Mouse (Mus musculus) embryonic facial prominence, embryonic 15.5 days (tissue): ENCODE data around the gene Fam133b. TPM values are rescaled to one million over a fixed set of nuclear protein-coding genes. Genes with fewer than 3 reads are reported as not detected.

ENCODE experiments used
- ATAC-seq: fragments of 200-750 bp; cut with Nextera tagmentation; 2 replicates; pipeline ENCODE4 v1.8.0; 2017; ENCODE audit warnings: low read depth, moderate TSS enrichment; ENCODE audit not compliant: insufficient number of reproducible peaks, low FRiP score, low TSS enrichment
- H3K27ac ChIP-seq: fragments of 300-500 bp; sonication (generic); replicated peaks from 2 replicates; pipeline ENCODE4 v1.5.1; 2015; ENCODE audit warnings: mild to moderate bottlenecking, inconsistent platforms
- H3K27me3 ChIP-seq: fragments of 300-500 bp; sonication (generic); 2 replicates; pipeline ENCODE4 v1.6.1; 2015; ENCODE audit warnings: inconsistent platforms
- H3K36me3 ChIP-seq: fragments of 300-500 bp; sonication (generic); 2 replicates; pipeline ENCODE4 v1.6.1; 2015; ENCODE audit warnings: mild to moderate bottlenecking, inconsistent platforms
- H3K4me1 ChIP-seq: fragments of 300-500 bp; sonication (generic); 2 replicates; pipeline ENCODE4 v1.6.1; 2015; ENCODE audit warnings: inconsistent platforms
- H3K4me2 ChIP-seq: fragments of 300-500 bp; sonication (generic); replicated peaks from 2 replicates; pipeline ENCODE4 v1.6.1; 2015; ENCODE audit warnings: mild to moderate bottlenecking, inconsistent platforms
- H3K4me3 ChIP-seq: fragments of 300-500 bp; sonication (generic); replicated peaks from 2 replicates; pipeline ENCODE4 v1.5.1; 2015; ENCODE audit warnings: mild to moderate bottlenecking, inconsistent platforms
- H3K9ac ChIP-seq: fragments of 300-500 bp; sonication (generic); 2 replicates; pipeline ENCODE4 v1.6.1; 2015; ENCODE audit warnings: inconsistent platforms
- H3K9me3 ChIP-seq: fragments of 300-500 bp; sonication (generic); replicated peaks from 2 replicates; pipeline ENCODE4 v1.6.1; 2016; ENCODE audit warnings: inconsistent platforms
- WGBS: fragments of 180-500 bp; shearing (Covaris S2); methylation state at CpG from one replicate; pipeline ENCODE4 v1.1.7; 2015; 5-methylcytosine and 5-hydroxymethylcytosine counted together
- polyA plus RNA-seq: library from polyadenylated mRNA; unstranded; fragments of >200 nt; fragmentation: Nextera tagmentation; extraction: Ambion mirVana; gene quantifications from 2 replicates; pipeline ENCODE4 v1.2.1, GENCODE M21; 2015

Fam133b gene
- polyA plus RNA-seq: 24.7 and 26.9 TPM in 2 replicates

GRCm38 (mm10) chr5:3543629-3544479 is at the start of gene Fam133b:
TSS of gene Fam133b (plus strand) at chr5:3543833.
- ATAC-seq: peak; percentile 92
- WGBS: under 1% methylated on average over 73 of the region's 80 CpGs
- Histone ChIP-seq H3K4me3 (peak within 1 kb of the TSS; percentile 89), H3K9me3 (no peaks in the 10 kb centered on the region), H3K36me3 (0 out of 2 replicates have a peak, but pooled peaks cover 6% of the 10 kb centered on the region), H3K4me2 (peak within 1 kb of the TSS; percentile 61), H3K27me3 (no peaks in the 10 kb centered on the region), H3K27ac (peak within 1 kb of the TSS; percentile 93), H3K4me1 (peaks cover 14% of the 10 kb centered on the region), H3K9ac (peak within 1 kb of the TSS; percentile 90)

DNA sequence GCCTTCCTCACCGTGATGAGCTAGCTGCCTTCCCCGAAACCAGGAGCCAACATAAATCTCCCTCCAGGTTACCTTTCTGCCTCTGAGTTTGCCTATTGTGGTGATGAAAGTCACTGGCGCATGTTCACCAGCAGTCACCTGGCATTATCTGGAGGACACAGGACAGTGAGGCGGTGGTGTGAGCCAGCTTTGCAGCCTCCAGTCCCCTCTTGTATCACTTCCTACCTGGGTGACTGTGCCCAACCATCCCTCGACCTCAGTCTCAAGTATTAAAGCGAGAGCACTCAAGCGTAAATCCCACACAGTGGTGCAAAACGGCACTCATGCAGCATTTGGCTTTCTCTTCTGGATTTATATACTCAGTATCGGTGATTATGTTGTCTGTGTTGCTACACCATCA is 49.7 kb upstream of the Fam133b start:
- Histone ChIP-seq H3K9ac (no peak overlapping the region), H3K36me3 (no peaks in the 10 kb centered on the region), H3K4me1 (no peaks in the 10 kb centered on the region), H3K9me3 (no peaks in the 10 kb centered on the region), H3K27me3 (no peaks in the 10 kb centered on the region), H3K27ac (no peak overlapping the region), H3K4me3 (no peak overlapping the region), H3K4me2 (no peak overlapping the region)
- WGBS: 89% methylated on average over 9 of the region's 9 CpGs
- ATAC-seq: no peak

DNA sequence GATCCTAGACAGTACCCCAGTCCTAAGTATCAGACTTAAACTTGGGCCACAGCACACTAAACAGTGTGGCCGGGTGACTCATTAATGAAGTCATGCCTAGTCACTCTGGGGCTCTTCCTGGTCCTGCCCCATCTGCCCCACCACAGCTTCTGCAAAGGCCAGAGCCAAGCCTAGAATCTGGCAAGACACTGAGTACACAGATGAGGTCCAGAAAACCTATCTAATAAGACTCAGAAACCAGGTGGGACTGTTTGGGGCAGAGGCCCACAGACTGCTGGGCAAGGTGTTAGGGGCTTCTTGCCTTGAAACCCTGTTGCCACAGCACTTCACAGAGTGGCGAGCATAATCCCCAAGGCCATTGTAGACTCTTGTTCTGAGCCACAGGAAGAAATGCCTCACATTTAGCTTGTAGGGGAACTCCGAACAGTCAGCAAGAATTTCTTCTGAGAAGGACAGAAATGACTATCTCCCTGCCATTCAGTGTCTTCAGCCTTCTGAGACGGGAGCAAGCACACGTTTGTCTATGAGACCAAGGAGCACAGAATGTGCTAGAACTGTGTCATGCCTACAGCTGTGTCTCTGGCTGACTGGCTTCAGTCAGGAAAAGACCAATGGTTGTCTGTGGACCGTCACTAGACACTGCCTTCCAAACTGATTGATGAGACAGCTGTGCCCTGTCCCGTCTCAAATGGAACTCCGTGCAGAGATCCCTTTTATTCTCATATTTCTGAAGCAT is 49.0 kb upstream of the Fam133b start:
- no peak for ATAC-seq
- 79% methylated on average over 8 of the region's 8 CpGs for WGBS
- H3K4me3 ChIP-seq: no peak overlapping the region
- H3K4me2 ChIP-seq: no peak overlapping the region
- no peaks in the 10 kb centered on the region for H3K36me3 ChIP-seq
- no peak overlapping the region for H3K27ac ChIP-seq
- no peaks in the 10 kb centered on the region for H3K4me1 ChIP-seq
- H3K27me3 ChIP-seq: no peaks in the 10 kb centered on the region
- H3K9me3 ChIP-seq: no peaks in the 10 kb centered on the region
- H3K9ac ChIP-seq: no peak overlapping the region

DNA sequence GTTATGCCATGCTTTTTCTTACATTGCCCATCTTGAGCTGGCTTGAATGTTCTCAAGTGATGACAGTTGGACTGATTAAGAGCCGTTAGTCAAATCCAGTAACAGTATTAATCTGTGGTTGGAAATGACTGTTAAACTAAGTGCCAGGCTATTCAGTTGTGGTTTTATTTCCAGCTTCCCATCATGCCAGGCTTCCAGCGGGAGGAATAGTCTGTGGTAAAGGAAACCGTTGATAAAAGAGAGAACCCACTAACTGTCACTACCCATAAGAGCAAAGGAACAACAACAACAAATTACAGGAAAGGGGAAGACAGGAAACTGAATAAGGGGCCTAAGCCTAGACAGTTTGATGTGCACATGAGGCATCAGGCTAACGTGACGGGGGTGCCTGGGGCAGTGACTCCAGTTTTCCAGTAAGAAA is 46.1 kb upstream of the Fam133b start:
- Histone ChIP-seq H3K27me3 (no peaks in the 10 kb centered on the region), H3K36me3 (no peaks in the 10 kb centered on the region), H3K9ac (no peak overlapping the region), H3K27ac (no peak overlapping the region), H3K4me2 (no peak overlapping the region), H3K4me3 (no peak overlapping the region), H3K9me3 (no peaks in the 10 kb centered on the region), H3K4me1 (no peaks in the 10 kb centered on the region)
- no peak for ATAC-seq
- 52% methylated on average over 5 of the region's 5 CpGs for WGBS

- H3K36me3 ChIP-seq: no peaks in the 10 kb centered on the region
- WGBS: 87% methylated on average over 5 of the region's 5 CpGs
These were observed 43.3 kb upstream of the Fam133b start for GRCm38 (mm10) chr5:3500298-3500697.

GRCm38 (mm10) chr5:3500957-3501563 is 42.6 kb upstream of the Fam133b start:
- Histone ChIP-seq H3K27me3 (no peaks in the 10 kb centered on the region), H3K9me3 (no peaks in the 10 kb centered on the region), H3K27ac (no peak overlapping the region), H3K36me3 (no peaks in the 10 kb centered on the region), H3K9ac (no peak overlapping the region), H3K4me2 (no peak overlapping the region), H3K4me1 (no peaks in the 10 kb centered on the region), H3K4me3 (no peak overlapping the region)
- no peak for ATAC-seq
- WGBS: 65% methylated on average over 8 of the region's 8 CpGs

More at GRCm38 (mm10) chr5:3500298-3500697, 43.3 kb upstream of the Fam133b start:
- H3K9me3 ChIP-seq: no peaks in the 10 kb centered on the region
- H3K27ac ChIP-seq: no peak overlapping the region
- H3K4me2 ChIP-seq: no peak overlapping the region
- ATAC-seq: no peak
- H3K4me3 ChIP-seq: no peak overlapping the region
- no peak overlapping the region for H3K9ac ChIP-seq
- no peaks in the 10 kb centered on the region for H3K4me1 ChIP-seq
- no peaks in the 10 kb centered on the region for H3K27me3 ChIP-seq

GRCm38 (mm10) chr5:3501564-3502001 is 42.0 kb upstream of the Fam133b start:
- 39% methylated on average over 8 of the region's 8 CpGs for WGBS
- H3K4me2 ChIP-seq: no peak overlapping the region
- no peak overlapping the region for H3K27ac ChIP-seq
- no peak overlapping the region for H3K4me3 ChIP-seq
- no peak overlapping the region for H3K9ac ChIP-seq
- no peaks in the 10 kb centered on the region for H3K36me3 ChIP-seq
- no peaks in the 10 kb centered on the region for H3K9me3 ChIP-seq
- no peak for ATAC-seq
- H3K27me3 ChIP-seq: no peaks in the 10 kb centered on the region
- H3K4me1 ChIP-seq: no peaks in the 10 kb centered on the region

- H3K4me2 ChIP-seq: no peak overlapping the region
- H3K9ac ChIP-seq: no peak overlapping the region
- H3K9me3 ChIP-seq: no peaks in the 10 kb centered on the region
- ATAC-seq: no peak
- H3K36me3 ChIP-seq: no peaks in the 10 kb centered on the region
- H3K4me3 ChIP-seq: no peak overlapping the region
- 68% methylated on average over 11 of the region's 11 CpGs for WGBS
- H3K4me1 ChIP-seq: no peaks in the 10 kb centered on the region
- no peak overlapping the region for H3K27ac ChIP-seq
- H3K27me3 ChIP-seq: no peaks in the 10 kb centered on the region
These were observed 40.9 kb upstream of the Fam133b start for GRCm38 (mm10) chr5:3502610-3503350.

GRCm38 (mm10) chr5:3503373-3503772 is 40.3 kb upstream of the Fam133b start:
- WGBS: 86% methylated on average over 4 of the region's 4 CpGs
- Histone ChIP-seq H3K9me3 (no peaks in the 10 kb centered on the region), H3K27ac (no peak overlapping the region)

GRCm38 (mm10) chr5:3503836-3504323 is 39.8 kb upstream of the Fam133b start:
- 72% methylated on average over 9 of the region's 9 CpGs for WGBS

More at GRCm38 (mm10) chr5:3503373-3503772, 40.3 kb upstream of the Fam133b start:
- no peaks in the 10 kb centered on the region for H3K27me3 ChIP-seq
- no peaks in the 10 kb centered on the region for H3K4me1 ChIP-seq
- no peak overlapping the region for H3K9ac ChIP-seq
- no peak for ATAC-seq
- no peaks in the 10 kb centered on the region for H3K36me3 ChIP-seq
- no peak overlapping the region for H3K4me3 ChIP-seq
- H3K4me2 ChIP-seq: no peak overlapping the region

More at GRCm38 (mm10) chr5:3503836-3504323, 39.8 kb upstream of the Fam133b start:
- Histone ChIP-seq H3K4me2 (no peak overlapping the region), H3K36me3 (no peaks in the 10 kb centered on the region), H3K27ac (no peak overlapping the region), H3K27me3 (no peaks in the 10 kb centered on the region), H3K9me3 (no peaks in the 10 kb centered on the region), H3K4me3 (no peak overlapping the region), H3K9ac (no peak overlapping the region), H3K4me1 (no peaks in the 10 kb centered on the region)
- no peak for ATAC-seq
